Mouse (Mus musculus) heart, embryonic 12.5 days (tissue): Measurements from ENCODE around the gene Noxa1. TPM values are rescaled to one million over a fixed set of nuclear protein-coding genes. Genes with fewer than 3 reads are reported as not detected.

Experiments
- ATAC-seq: fragments of 200-750 bp; cut with Nextera tagmentation; 2 replicates; pipeline ENCODE4 v1.8.0; 2017; ENCODE audit warnings: moderate TSS enrichment, moderate library complexity; ENCODE audit not compliant: insufficient number of reproducible peaks, low FRiP score
- H3K27ac ChIP-seq: fragments of 300-500 bp; sonication (generic); 2 replicates; pipeline ENCODE4 v1.5.1; 2016; ENCODE audit warnings: mild to moderate bottlenecking, moderate library complexity; ENCODE audit not compliant: poor library complexity, severe bottlenecking
- H3K27me3 ChIP-seq: fragments of 300-500 bp; sonication (generic); replicated peaks from 2 replicates; pipeline ENCODE4 v1.6.1; 2016; ENCODE audit warnings: mild to moderate bottlenecking, moderate library complexity
- H3K36me3 ChIP-seq: fragments of 300-500 bp; sonication (generic); 2 replicates; pipeline ENCODE4 v1.6.1; 2016; ENCODE audit warnings: mild to moderate bottlenecking, moderate library complexity
- H3K4me1 ChIP-seq: fragments of 300-500 bp; sonication (generic); replicated peaks from 2 replicates; pipeline ENCODE4 v1.6.1; 2016; ENCODE audit warnings: mild to moderate bottlenecking
- H3K4me2 ChIP-seq: fragments of 300-500 bp; sonication (generic); 2 replicates; pipeline ENCODE4 v1.6.1; 2016; ENCODE audit warnings: mild to moderate bottlenecking, moderate library complexity
- H3K4me3 ChIP-seq: fragments of 300-500 bp; sonication (generic); 2 replicates; pipeline ENCODE4 v1.5.1; 2016; ENCODE audit warnings: mild to moderate bottlenecking
- H3K9ac ChIP-seq: fragments of 300-500 bp; sonication (generic); 2 replicates; pipeline ENCODE4 v1.6.1; 2016; ENCODE audit warnings: mild to moderate bottlenecking, moderate library complexity
- H3K9me3 ChIP-seq: fragments of 300-500 bp; sonication (generic); replicated peaks from 2 replicates; pipeline ENCODE4 v1.6.1; 2016; ENCODE audit warnings: mild to moderate bottlenecking, moderate library complexity
- WGBS: fragments of 180-500 bp; shearing (Covaris S2); methylation state at CpG from one replicate; pipeline ENCODE4 v1.1.7; 2016; 5-methylcytosine and 5-hydroxymethylcytosine counted together
- polyA plus RNA-seq: library from polyadenylated mRNA; unstranded; fragments of >200 nt; fragmentation: Nextera tagmentation; extraction: Ambion mirVana; gene quantifications from 2 replicates; pipeline ENCODE4 v1.2.1, GENCODE M21; 2016

The Noxa1 gene
- 0.10 TPM in 1 of 2 replicates, not detected in the other for polyA plus RNA-seq

GRCm38 (mm10) chr2:25095109-25095850 is at the start of gene Noxa1:
Gene Noxa1 (minus strand): TSS chr2:25095149.
- Histone ChIP-seq H3K4me1 (0 out of 2 replicates have a peak, but pooled peaks cover 3% of the 10 kb centered on the region), H3K9me3 (no peaks in the 10 kb centered on the region), H3K4me2 (peak within 1 kb of the TSS; percentile 48), H3K9ac (no peak within 1 kb of the TSS), H3K27ac (no peak within 1 kb of the TSS), H3K27me3 (peaks cover 44% of the 10 kb centered on the region), H3K36me3 (no peaks in the 10 kb centered on the region), H3K4me3 (no peak within 1 kb of the TSS)
- 42% methylated on average over 28 of the region's 28 CpGs for WGBS
- peak; percentile 34; the same call in 1 of the 2 replicates for ATAC-seq

GRCm38 (mm10) chr2:25141921-25142320 is 47.0 kb upstream of the Noxa1 start:
- Histone ChIP-seq H3K4me3 (no peak overlapping the region), H3K4me2 (no peak overlapping the region), H3K27me3 (no peaks in the 10 kb centered on the region), H3K9me3 (0 out of 2 replicates have a peak, but pooled peaks cover 6% of the 10 kb centered on the region), H3K27ac (no peak overlapping the region), H3K9ac (no peak overlapping the region), H3K4me1 (0 out of 2 replicates have a peak, but pooled peaks cover 5% of the 10 kb centered on the region), H3K36me3 (no peaks in the 10 kb centered on the region)
- ATAC-seq, result no peak
- WGBS, result 77% methylated on average over 5 of the region's 5 CpGs

- H3K27me3 ChIP-seq, result no peaks in the 10 kb centered on the region
- no peak for ATAC-seq
These were observed 46.2 kb upstream of the Noxa1 start for GRCm38 (mm10) chr2:25141185-25141584.

GRCm38 (mm10) chr2:25137832-25138231 is 42.9 kb upstream of the Noxa1 start:
- H3K27me3 ChIP-seq, result no peaks in the 10 kb centered on the region
- 40% methylated on average over 6 of the region's 6 CpGs for WGBS
- no peak overlapping the region for H3K27ac ChIP-seq
- no peaks in the 10 kb centered on the region for H3K36me3 ChIP-seq
- no peak overlapping the region for H3K9ac ChIP-seq
- H3K4me3 ChIP-seq, result no peak overlapping the region
- H3K4me1 ChIP-seq, result no peaks in the 10 kb centered on the region
- 0 out of 2 replicates have a peak, but pooled peaks cover 6% of the 10 kb centered on the region for H3K9me3 ChIP-seq
- ATAC-seq, result peak; percentile 25; the same call in 1 of the 2 replicates
- no peak overlapping the region for H3K4me2 ChIP-seq

More at GRCm38 (mm10) chr2:25141185-25141584, 46.2 kb upstream of the Noxa1 start:
- 0 out of 2 replicates have a peak, but pooled peaks cover 6% of the 10 kb centered on the region for H3K9me3 ChIP-seq
- H3K36me3 ChIP-seq, result no peaks in the 10 kb centered on the region
- 57% methylated on average over 4 of the region's 4 CpGs for WGBS
- no peak overlapping the region for H3K27ac ChIP-seq
- H3K4me1 ChIP-seq, result 0 out of 2 replicates have a peak, but pooled peaks cover 5% of the 10 kb centered on the region
- H3K4me2 ChIP-seq, result no peak overlapping the region
- H3K4me3 ChIP-seq, result no peak overlapping the region
- H3K9ac ChIP-seq, result no peak overlapping the region

- Histone ChIP-seq H3K4me3 (no peak overlapping the region), H3K9me3 (no peaks in the 10 kb centered on the region), H3K27me3 (no peaks in the 10 kb centered on the region), H3K27ac (no peak overlapping the region), H3K9ac (no peak overlapping the region), H3K4me2 (no peak overlapping the region), H3K36me3 (no peaks in the 10 kb centered on the region), H3K4me1 (peaks cover 26% of the 10 kb centered on the region)
- WGBS, result 63% methylated on average over 9 of the region's 9 CpGs
- no peak for ATAC-seq
These were observed 36.7 kb upstream of the Noxa1 start for GRCm38 (mm10) chr2:25131601-25132000.

- no peaks in the 10 kb centered on the region for H3K27me3 ChIP-seq
- H3K9me3 ChIP-seq, result no peaks in the 10 kb centered on the region
- peak overlapping the region; percentile 74 for H3K27ac ChIP-seq
- no peaks in the 10 kb centered on the region for H3K36me3 ChIP-seq
- ATAC-seq, result peak; percentile 47
- no peak overlapping the region for H3K9ac ChIP-seq
- peak overlapping the region; percentile 46 for H3K4me2 ChIP-seq
- H3K4me1 ChIP-seq, result peaks cover 36% of the 10 kb centered on the region
- WGBS, result 43% methylated on average over 11 of the region's 11 CpGs
- no peak overlapping the region for H3K4me3 ChIP-seq
These were observed 33.1 kb upstream of the Noxa1 start for GRCm38 (mm10) chr2:25128072-25128471.

- Histone ChIP-seq H3K36me3 (no peaks in the 10 kb centered on the region), H3K27me3 (no peaks in the 10 kb centered on the region), H3K4me2 (no peak overlapping the region), H3K9me3 (no peaks in the 10 kb centered on the region), H3K27ac (peak overlapping the region; percentile 74), H3K4me1 (peaks cover 36% of the 10 kb centered on the region), H3K9ac (no peak overlapping the region), H3K4me3 (no peak overlapping the region)
- peak; percentile 51; the same call in 1 of the 2 replicates for ATAC-seq
- WGBS, result 44% methylated on average over 5 of the region's 5 CpGs
These were observed 32.3 kb upstream of the Noxa1 start for GRCm38 (mm10) chr2:25127206-25127605.

GRCm38 (mm10) chr2:25126011-25127010 is 31.4 kb upstream of the Noxa1 start:
- ATAC-seq, result no peak
- 50% methylated on average over 19 of the region's 19 CpGs for WGBS
- Histone ChIP-seq H3K4me1 (peaks cover 36% of the 10 kb centered on the region), H3K9me3 (no peaks in the 10 kb centered on the region), H3K4me3 (no peak overlapping the region), H3K27ac (peak overlapping the region; percentile 34), H3K27me3 (no peaks in the 10 kb centered on the region), H3K9ac (no peak overlapping the region), H3K4me2 (no peak overlapping the region), H3K36me3 (no peaks in the 10 kb centered on the region)

- Histone ChIP-seq H3K9me3 (no peaks in the 10 kb centered on the region), H3K4me1 (peaks cover 36% of the 10 kb centered on the region), H3K36me3 (no peaks in the 10 kb centered on the region), H3K9ac (no peak overlapping the region), H3K4me3 (no peak overlapping the region), H3K27me3 (no peaks in the 10 kb centered on the region), H3K4me2 (no peak overlapping the region), H3K27ac (no peak overlapping the region)
- 88% methylated on average over 6 of the region's 6 CpGs for WGBS
- ATAC-seq, result no peak
These were observed 30.2 kb upstream of the Noxa1 start for GRCm38 (mm10) chr2:25125146-25125545.

- no peak overlapping the region for H3K27ac ChIP-seq
- WGBS, result 54% methylated on average over 3 of the region's 3 CpGs
- ATAC-seq, result no peak
These were observed 29.5 kb upstream of the Noxa1 start for GRCm38 (mm10) chr2:25124411-25124810.

GRCm38 (mm10) chr2:25123527-25123926 is 28.6 kb upstream of the Noxa1 start:
- no peaks in the 10 kb centered on the region for H3K27me3 ChIP-seq
- H3K36me3 ChIP-seq, result no peaks in the 10 kb centered on the region
- WGBS, result 64% methylated on average over 5 of the region's 5 CpGs
- H3K27ac ChIP-seq, result no peak overlapping the region
- no peaks in the 10 kb centered on the region for H3K9me3 ChIP-seq
- peaks cover 29% of the 10 kb centered on the region for H3K4me1 ChIP-seq
- H3K4me2 ChIP-seq, result no peak overlapping the region
- H3K4me3 ChIP-seq, result no peak overlapping the region
- no peak for ATAC-seq
- H3K9ac ChIP-seq, result no peak overlapping the region

More at GRCm38 (mm10) chr2:25124411-25124810, 29.5 kb upstream of the Noxa1 start:
- Histone ChIP-seq H3K9me3 (no peaks in the 10 kb centered on the region), H3K4me2 (no peak overlapping the region), H3K9ac (0 out of 2 replicates have a peak overlapping the region, but pooled peaks have one; percentile 6), H3K4me3 (no peak overlapping the region), H3K36me3 (no peaks in the 10 kb centered on the region), H3K27me3 (no peaks in the 10 kb centered on the region), H3K4me1 (peaks cover 36% of the 10 kb centered on the region)
